9 mouse cellular contexts compared by ENCODE assay signal in genomic region chr3:31585971-31586370, GRCm38 (mm10).
DNase-seq lines count a peak whose midpoint lies in the region; ATAC-seq and TF ChIP-seq lines count a peak whose summit lies in the region.
"Had no signal": no experiment of that assay in that cellular context is flagged by ENCODE, and none has a peak within 500 bp of the region (broad histone marks: within the 10 kb centered on the region; RNA-seq: fewer than 3 reads in every experiment).

No protein-coding gene starts in this region.

- H3K9ac ChIP-seq in intestine, embryonic 15.5 days: no peak overlapping the region

- in situ Hi-C loops in Patski (cut with MboI; ENCODE audit: low pct_unique_long_range_greater_than_20kb): no loop called here

- H3K36me3 ChIP-seq in intestine, embryonic 15.5 days: no peaks in the 10 kb centered on the region

- H3K9me3 ChIP-seq in intestine, embryonic 15.5 days: no peaks in the 10 kb centered on the region

- CTCF ChIA-PET in Patski (lab: Charles Lee): interaction anchor here (0.6 to 1.8 kb wide), 8 partner anchors 18 to 445 kb away, joined by 3 to 11 read pairs (median 3); no protein-coding TSS in a partner anchor

- no peak overlapping the region for H3K4me3 ChIP-seq in intestine, embryonic 15.5 days (replicated peaks)

- H3K27ac ChIP-seq in intestine, embryonic 15.5 days: no peak overlapping the region

- peak; percentile 3 for DNase-seq in embryo, embryonic 10.5 days (ENCODE audit: low spot score)
- DNase-seq in embryo, embryonic 9.5 days (ENCODE audit: extremely low spot score): no peak
- DNase-seq in kidney, postnatal 4 days: peak; percentile 13 to 23
- no peak for DNase-seq in kidney, adult 18-20 months
- peak; percentile 31 for DNase-seq in Patski (ENCODE audit: low read depth, low spot score)
- peak; percentile 20 to 30 for DNase-seq in left cerebral cortex, postnatal 25 days (ENCODE audit: low spot score in 2 of 2)
- DNase-seq in spleen, postnatal 36 days (ENCODE audit: low spot score in 2 of 2): no peak

- intact Hi-C loops in left cerebral cortex, postnatal 25 days (cut with DNase I): loop anchor here (5.0 kb wide), 1 partner anchor 439 kb away; the partner anchor contains the start of gene Cldn11

- WGBS in intestine, embryonic 15.5 days: 60% methylated on average over 2 of the region's 2 CpGs

- no peak overlapping the region for H3K4me2 ChIP-seq in intestine, embryonic 15.5 days (replicated peaks)
- H3K4me2 ChIP-seq: liver, embryonic 11.5 days had no signal

- POLR2A ChIA-PET in Patski (lab: Charles Lee): no interaction called here

- peak; percentile 73 for TF ChIP-seq CTCF in Patski (IDR thresholded peaks at IDR 0.05)

- no peaks in the 10 kb centered on the region for H3K27me3 ChIP-seq in Patski
- H3K27me3 ChIP-seq in intestine, embryonic 15.5 days (replicated peaks): no peaks in the 10 kb centered on the region

- ATAC-seq in Patski: no peak
- ATAC-seq in intestine, embryonic 15.5 days: no peak

- no peaks in the 10 kb centered on the region for H3K4me1 ChIP-seq in intestine, embryonic 15.5 days (replicated peaks)

Comparison
In these comparisons a context has a peak if more than half of its experiments do, and no peak if none do; other contexts are left out.
1. DNase-seq: peak in embryo, embryonic 10.5 days (single experiment), kidney, postnatal 4 days (2 of 2), Patski (single experiment) and left cerebral cortex, postnatal 25 days (2 of 2); none in embryo, embryonic 9.5 days (single experiment), kidney, adult 18-20 months (single experiment) and spleen, postnatal 36 days (0 of 2).